Mouse (Mus musculus) heart, postnatal 10 days (tissue): ENCODE measurements around the gene Tomm6. TPM values are rescaled to one million over a fixed set of nuclear protein-coding genes. Genes with fewer than 3 reads are reported as not detected.
"Not testable (repeated sequence)": the region's sequence is repeated elsewhere in the genome, so short reads cannot be mapped to it uniquely, and the experiment has no call there.

Experiments used
- DNase-seq, 2 experiments: peaks; one replicate each; pipeline ENCODE4 v3.0.0; 2021
- intact Hi-C: fragments of 180-260 bp; cut with DNase I; formaldehyde crosslinking; loops from one replicate; pipeline ENCODE4 v1.15.1; 2025
- total RNA-seq, 2 experiments: library from RNA; stranded (reverse); gene quantifications; 2 replicates each; pipeline ENCODE4 v1.2.3; 2021

The Tomm6 gene
- total RNA-seq, 2 experiments from 2014 or later = 150 to 154 TPM

GRCm38 (mm10) chr17:47658741-47659243 lies 29.4 kb downstream of the Tomm6 start:
- no peak for DNase-seq
- intact Hi-C loops = no loop called here

- no peak for DNase-seq
These were observed 30.3 kb downstream of the Tomm6 start for GRCm38 (mm10) chr17:47657901-47658300.

GRCm38 (mm10) chr17:47655697-47656096 lies 32.5 kb downstream of the Tomm6 start:
- DNase-seq = no peak
- intact Hi-C loops = no loop called here

More at GRCm38 (mm10) chr17:47657901-47658300, 30.3 kb downstream of the Tomm6 start:
- intact Hi-C loops = no loop called here

GRCm38 (mm10) chr17:47654346-47654745 lies 33.8 kb downstream of the Tomm6 start:
- DNase-seq, intact Hi-C loops: not testable (repeated sequence)

- no peak for DNase-seq
- intact Hi-C loops = no loop called here
These were observed 36.2 kb downstream of the Tomm6 start for GRCm38 (mm10) chr17:47651953-47652352.

- intact Hi-C loops = no loop called here
- no peak for DNase-seq
These were observed 39.2 kb downstream of the Tomm6 start for GRCm38 (mm10) chr17:47648966-47649365.

GRCm38 (mm10) chr17:47646683-47647082 lies 41.5 kb downstream of the Tomm6 start:
- peak; percentile 44 to 71 for DNase-seq
- intact Hi-C loops = no loop called here

GRCm38 (mm10) chr17:47642992-47643391 lies 45.2 kb downstream of the Tomm6 start:
- no peak for DNase-seq
- intact Hi-C loops = no loop called here

Other genes with a start within 250 kb of the Tomm6 start
- gene Taf8, start 186.1 kb downstream of the Tomm6 start, total RNA-seq = 10 to 100 TPM; 14.0 to 15.5 TPM
- gene Ccnd3, start 183.3 kb downstream of the Tomm6 start, total RNA-seq = 100 to 1,000 TPM; 119 to 132 TPM
- 10 to 100 TPM; 17.2 to 19.0 TPM for gene Bysl, start 76.9 kb downstream of the Tomm6 start, total RNA-seq
- 10 to 100 TPM; 21.9 to 23.0 TPM for gene Med20, start 76.8 kb downstream of the Tomm6 start, total RNA-seq
- gene Gm20517, start 76.8 kb downstream of the Tomm6 start, total RNA-seq = 1 to 10 TPM; 3.0 to 3.5 TPM
- gene Usp49, start 57.7 kb downstream of the Tomm6 start, total RNA-seq = 1 to 10 TPM; 5.4 to 5.5 TPM
- 1 to 10 TPM; 4.0 to 5.1 TPM for gene Frs3, start 644 bp upstream of the Tomm6 start, total RNA-seq
- 1 to 10 TPM in 1 of 2 experiments, under 1 TPM in 1; 0.15 to 1.2 TPM for gene Gm21981, start 6.1 kb upstream of the Tomm6 start, total RNA-seq
- 1 to 10 TPM; 2.8 to 3.5 TPM for gene Prickle4, start 6.3 kb upstream of the Tomm6 start, total RNA-seq
- not detected for gene Pgc, start 38.5 kb upstream of the Tomm6 start, total RNA-seq
- 10 to 100 TPM; 48.1 to 51.1 TPM for gene Tfeb, start 48.6 kb upstream of the Tomm6 start, total RNA-seq
- 1 to 10 TPM; 6.4 to 8.2 TPM for gene Mdfi, start 146.3 kb upstream of the Tomm6 start, total RNA-seq
- 10 to 100 TPM; 12.3 to 15.9 TPM for gene Foxp4, start 236.3 kb upstream of the Tomm6 start, total RNA-seq